Mouse (Mus musculus) liver, embryonic 14.5 days (tissue): ENCODE results near the gene Igf2bp3. TPM values are rescaled to one million over a fixed set of nuclear protein-coding genes. Genes with fewer than 3 reads are reported as not detected.

Experiments
- ATAC-seq: fragments of 200-750 bp; cut with Nextera tagmentation; 2 replicates; pipeline ENCODE4 v1.8.0; 2017; ENCODE audit warnings: moderate number of reproducible peaks, mild to moderate bottlenecking, moderate library complexity; ENCODE audit not compliant: insufficient read depth
- DNase-seq, 3 experiments: peaks; one replicate each; pipeline ENCODE4 v3.0.0-alpha.2; 2012 to 2013; ENCODE audit warnings: low read depth in 3 of 3, low spot score in 3 of 3
- H3K27ac ChIP-seq: fragments of 300-500 bp; sonication (generic); 2 replicates; pipeline ENCODE4 v1.5.1; 2014; ENCODE audit warnings: moderate library complexity, mild to moderate bottlenecking, control low read depth, inconsistent platforms
- H3K27me3 ChIP-seq: fragments of 300-500 bp; sonication (generic); 2 replicates; pipeline ENCODE4 v1.6.1; 2014; ENCODE audit warnings: mild to moderate bottlenecking, low read length, moderate library complexity; ENCODE audit not compliant: control insufficient read depth, insufficient read depth
- H3K36me3 ChIP-seq: fragments of 300-500 bp; sonication (generic); replicated peaks from 2 replicates; pipeline ENCODE4 v1.6.1; 2014; ENCODE audit warnings: low read depth; ENCODE audit not compliant: control insufficient read depth, insufficient read depth
- H3K4me1 ChIP-seq, 2 experiments: fragments of 200-500 bp in 1 of 2; fragments of 300-500 bp in 1 of 2; sonication (generic) in 1 of 2; replicated peaks; 2 replicates each; pipeline ENCODE4 v1.6.1; 2012 to 2014; ENCODE audit warnings: antibody characterized with exemption in 1 of 2, inconsistent platforms in 1 of 2, low read length in 1 of 2; ENCODE audit not compliant: control insufficient read depth in 2 of 2, insufficient read depth in 2 of 2
- H3K4me2 ChIP-seq: fragments of 300-500 bp; sonication (generic); 2 replicates; pipeline ENCODE4 v1.6.1; 2014; ENCODE audit warnings: low read depth, mild to moderate bottlenecking, control low read depth, moderate library complexity
- H3K4me3 ChIP-seq, 2 experiments: fragments of 200-500 bp in 1 of 2; fragments of 300-500 bp in 1 of 2; sonication (generic) in 1 of 2; 2 replicates each; pipeline ENCODE4 v1.5.1; 2012 to 2014; ENCODE audit warnings: low read depth in 2 of 2, low read length in 2 of 2, mild to moderate bottlenecking in 2 of 2, control low read depth in 1 of 2, inconsistent platforms in 1 of 2, moderate library complexity in 1 of 2; ENCODE audit not compliant: insufficient read depth in 1 of 2
- H3K9ac ChIP-seq: fragments of 300-500 bp; sonication (generic); replicated peaks from 2 replicates; pipeline ENCODE4 v1.6.1; 2014; ENCODE audit warnings: mild to moderate bottlenecking, control low read depth, moderate library complexity
- H3K9me3 ChIP-seq: fragments of 300-500 bp; sonication (generic); 2 replicates; pipeline ENCODE4 v1.6.1; 2016; ENCODE audit warnings: low read length, mixed read lengths; ENCODE audit not compliant: control insufficient read depth
- CTCF ChIP-seq: IDR thresholded peaks from 2 replicates; pipeline ENCODE4 v1.5.1; 2016; ENCODE audit warnings: antibody characterized with exemption, low read depth, control low read depth
- EP300 ChIP-seq: IDR thresholded peaks from 2 replicates; pipeline ENCODE4 v1.6.1; 2016; ENCODE audit warnings: antibody characterized with exemption, low read depth
- WGBS: fragments of 180-500 bp; shearing (Covaris S2); extraction: QIAGEN DNeasy Blood & Tissue Kit; methylation state at CpG from one replicate; pipeline ENCODE4 v1.1.7; 2014; ENCODE audit not compliant: insufficient replicate concordance; 5-methylcytosine and 5-hydroxymethylcytosine counted together
- polyA plus RNA-seq, 2 experiments: library from polyadenylated mRNA; depleted of rRNA in 1 of 2; stranded (reverse) in 1 of 2; unstranded in 1 of 2; fragments of >200 nt; fragmentation: Nextera tagmentation in 1 of 2; extraction: Ambion mirVana in 1 of 2; gene quantifications; 2 replicates each; pipeline versions ENCODE4 v1.2.1 to v1.2.3; 2012 to 2014

Gene Igf2bp3
- polyA plus RNA-seq, 2 experiments = 7.6 to 14.0 TPM

DNA sequence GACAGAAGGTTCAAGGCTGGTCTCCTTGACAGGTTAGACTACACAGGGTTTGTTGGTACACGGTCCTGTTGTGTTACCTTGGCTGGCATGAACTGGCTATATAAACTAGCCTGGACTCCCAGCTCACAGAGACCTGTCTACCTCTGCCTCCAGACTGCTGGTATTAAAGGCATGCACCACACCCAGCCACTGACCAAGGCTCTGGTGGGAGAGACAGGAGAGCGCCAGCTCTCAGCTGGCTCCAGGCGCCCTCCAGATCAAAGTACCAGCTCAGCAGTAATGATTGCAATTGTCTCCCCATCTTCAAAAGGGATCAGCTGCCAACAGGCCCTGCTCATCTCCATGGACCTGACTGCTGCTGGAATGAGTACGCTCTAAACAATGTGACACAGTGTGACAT, 63.3 kb downstream of the Igf2bp3 start:
- DNase-seq (no peak), ATAC-seq (0 out of 2 replicates have a peak, but pooled peaks have one; percentile 11)
- 73% methylated on average over 4 of the region's 4 CpGs for WGBS
- H3K27ac ChIP-seq = no peak overlapping the region
- no peak overlapping the region for H3K4me2 ChIP-seq
- no peaks in the 10 kb centered on the region for H3K9me3 ChIP-seq
- H3K9ac ChIP-seq = no peak overlapping the region
- H3K4me1 ChIP-seq = peaks cover 0 to 16% of the 10 kb centered on the region in 2 experiments; a peak in 3 of 4 replicates
- H3K27me3 ChIP-seq = no peaks in the 10 kb centered on the region
- no peaks in the 10 kb centered on the region for H3K36me3 ChIP-seq
- no peak for TF ChIP-seq EP300
- no peak for TF ChIP-seq CTCF
- no peak overlapping the region for H3K4me3 ChIP-seq

- no peaks in the 10 kb centered on the region for H3K27me3 ChIP-seq
- no peaks in the 10 kb centered on the region for H3K9me3 ChIP-seq
- no peak for TF ChIP-seq EP300
- no peak for TF ChIP-seq CTCF
- no peaks in the 10 kb centered on the region for H3K36me3 ChIP-seq
- DNase-seq (no peak), ATAC-seq (peak; percentile 54)
- peak overlapping the region; percentile 26 for H3K4me2 ChIP-seq
- WGBS = 60% methylated on average over 9 of the region's 9 CpGs
- no peak overlapping the region for H3K9ac ChIP-seq
- no peak overlapping the region for H3K27ac ChIP-seq
- no peak overlapping the region for H3K4me3 ChIP-seq
- peaks cover 0 to 16% of the 10 kb centered on the region in 2 experiments; a peak in 3 of 4 replicates for H3K4me1 ChIP-seq
Observed at GRCm38 (mm10) chr6:49150349-49151229, 64.2 kb downstream of the Igf2bp3 start.

DNA sequence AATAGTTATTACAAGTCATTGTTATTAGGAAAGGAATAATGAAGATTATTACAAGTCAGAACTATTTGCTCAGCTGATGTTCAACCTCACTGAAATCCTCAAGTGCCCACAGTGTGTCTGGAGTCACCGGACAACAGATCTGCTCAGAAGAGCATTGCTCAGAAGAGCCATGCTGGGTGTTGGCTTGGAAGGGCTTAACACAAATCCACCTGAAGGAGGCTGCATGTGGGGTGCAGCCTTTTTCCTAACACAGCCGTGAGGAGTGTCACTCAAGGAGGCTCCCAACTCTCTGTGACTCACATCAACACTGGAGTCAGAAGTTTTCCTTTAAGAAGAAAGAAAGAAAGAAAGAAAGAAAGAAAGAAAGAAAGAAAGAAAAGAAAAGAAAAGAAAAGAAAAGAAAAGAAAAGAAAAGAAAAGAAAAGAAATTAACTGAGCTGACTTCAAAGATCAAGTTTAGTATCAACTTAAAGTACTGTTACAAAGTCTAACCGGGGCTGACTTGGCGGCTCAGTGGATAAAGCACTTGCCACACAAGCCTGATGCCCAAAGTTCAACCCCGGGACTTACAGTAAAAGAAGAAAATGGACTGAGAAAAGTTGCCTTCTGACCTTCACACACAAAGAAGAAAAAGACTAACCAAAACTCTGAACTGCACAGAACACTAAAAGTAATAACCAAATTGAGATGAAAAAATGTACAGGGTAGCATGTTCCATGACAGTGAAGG, 65.4 kb downstream of the Igf2bp3 start:
- WGBS = 62% methylated on average over 5 of the region's 5 CpGs
- ATAC-seq (no peak), DNase-seq (no peak)
- no peak overlapping the region for H3K9ac ChIP-seq
- no peak overlapping the region for H3K27ac ChIP-seq
- no peaks in the 10 kb centered on the region for H3K36me3 ChIP-seq
- peak overlapping the region; percentile 18 for H3K4me2 ChIP-seq
- H3K27me3 ChIP-seq = no peaks in the 10 kb centered on the region
- no peaks in the 10 kb centered on the region for H3K9me3 ChIP-seq
- H3K4me3 ChIP-seq = no peak overlapping the region
- peaks cover 0 to 16% of the 10 kb centered on the region in 2 experiments; a peak in 3 of 4 replicates for H3K4me1 ChIP-seq
- no peak for TF ChIP-seq EP300
- TF ChIP-seq CTCF = no peak

DNA sequence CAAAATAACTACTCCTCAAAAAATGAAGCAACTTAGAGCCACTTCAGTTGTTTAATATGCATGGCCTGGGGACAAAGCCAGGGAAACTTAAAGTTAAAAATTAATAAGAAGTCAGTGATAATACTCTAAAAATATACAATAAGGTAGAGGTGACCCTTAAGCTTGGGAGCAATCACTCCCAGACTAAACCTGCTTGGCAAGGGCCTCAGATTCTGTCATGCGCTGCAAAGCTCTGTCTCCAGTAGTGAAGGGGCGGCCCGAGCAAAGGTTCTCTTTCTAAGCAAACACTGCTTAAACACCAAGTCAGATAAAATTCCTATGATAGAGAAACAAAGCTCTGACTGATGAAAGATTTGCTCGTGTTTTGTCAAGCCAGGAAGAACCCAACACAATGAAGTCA, 66.0 kb downstream of the Igf2bp3 start:
- Histone ChIP-seq H3K27ac (no peak overlapping the region), H3K9ac (no peak overlapping the region), H3K27me3 (no peaks in the 10 kb centered on the region), H3K36me3 (no peaks in the 10 kb centered on the region), H3K4me3 (no peak overlapping the region), H3K4me2 (peak overlapping the region; percentile 18; the same call in 1 of the 2 replicates), H3K9me3 (no peaks in the 10 kb centered on the region), H3K4me1 (peaks cover 0 to 16% of the 10 kb centered on the region in 2 experiments; a peak in 3 of 4 replicates)
- ATAC-seq (no peak), DNase-seq (no peak)
- TF ChIP-seq EP300 = no peak
- 52% methylated on average over 4 of the region's 4 CpGs for WGBS

GRCm38 (mm10) chr6:49148368-49148767, 66.4 kb downstream of the Igf2bp3 start:
- Histone ChIP-seq H3K4me2 (no peak overlapping the region), H3K27ac (no peak overlapping the region), H3K9ac (no peak overlapping the region), H3K27me3 (no peaks in the 10 kb centered on the region), H3K9me3 (no peaks in the 10 kb centered on the region), H3K36me3 (no peaks in the 10 kb centered on the region), H3K4me3 (no peak overlapping the region), H3K4me1 (peaks cover 0 to 16% of the 10 kb centered on the region in 2 experiments; a peak in 3 of 4 replicates)
- TF ChIP-seq CTCF (no peak), EP300 (no peak)
- ATAC-seq (no peak), DNase-seq (no peak)
- WGBS = 67% methylated on average over 7 of the region's 7 CpGs
